Mouse (Mus musculus) MEL (cell line): Measurements from ENCODE around the gene Shmt1. TPM values are rescaled to one million over a fixed set of nuclear protein-coding genes. Genes with fewer than 3 reads are reported as not detected.
A peak's percentile ranks its signal among the peaks of the same experiment; 100 is the strongest.

Experiments
- DNase-seq: peaks from one replicate; pipeline ENCODE4 v3.0.0; 2011; ENCODE audit warnings: low read depth, low spot score
- H3K27ac ChIP-seq: 2 replicates; pipeline ENCODE4 v1.5.1; 2012; ENCODE audit warnings: low read depth, mild to moderate bottlenecking, control low read depth, low read length, moderate library complexity; ENCODE audit not compliant: control insufficient read depth
- H3K27me3 ChIP-seq, 2 experiments: fragments of 150-350 bp in 1 of 2; sonication (generic) in 1 of 2; 2 replicates each; pipeline ENCODE4 v1.6.1; 2012; ENCODE audit warnings: low read length in 2 of 2, mild to moderate bottlenecking in 2 of 2, improper control_type of control experiment in 1 of 2, moderate library complexity in 1 of 2; ENCODE audit not compliant: insufficient read depth in 2 of 2, control insufficient read depth in 1 of 2
- H3K36me3 ChIP-seq, 2 experiments: 2 replicates each; pipeline ENCODE4 v1.6.1; 2012 to 2014; ENCODE audit warnings: low read length in 2 of 2, improper control_type of control experiment in 1 of 2, inconsistent platforms in 1 of 2, mild to moderate bottlenecking in 1 of 2; ENCODE audit not compliant: insufficient read depth in 2 of 2, control insufficient read depth in 1 of 2
- H3K4me1 ChIP-seq, 2 experiments: fragments of 150-350 bp in 1 of 2; sonication (generic) in 1 of 2; 2 replicates each; pipeline ENCODE4 v1.6.1; 2012; ENCODE audit warnings: low read length in 2 of 2, improper control_type of control experiment in 1 of 2, mild to moderate bottlenecking in 1 of 2; ENCODE audit not compliant: insufficient read depth in 2 of 2, control insufficient read depth in 1 of 2
- H3K4me3 ChIP-seq, 2 experiments: fragments of 150-350 bp in 1 of 2; sonication (generic) in 1 of 2; 2 replicates each; pipeline ENCODE4 v1.5.1; 2012; ENCODE audit warnings: low read depth in 2 of 2, low read length in 2 of 2, mild to moderate bottlenecking in 2 of 2, moderate library complexity in 2 of 2, control low read depth in 1 of 2, improper control_type of control experiment in 1 of 2; ENCODE audit not compliant: control insufficient read depth in 1 of 2, insufficient read depth in 1 of 2
- H3K79me2 ChIP-seq: 2 replicates; pipeline ENCODE4 v1.6.1; 2012; ENCODE audit warnings: mild to moderate bottlenecking, low read length, moderate library complexity; ENCODE audit not compliant: control insufficient read depth, poor library complexity, insufficient read depth
- H3K9ac ChIP-seq: 2 replicates; pipeline ENCODE4 v1.6.1; 2012; ENCODE audit warnings: low read depth, mild to moderate bottlenecking, control low read depth, low read length, moderate library complexity; ENCODE audit not compliant: control insufficient read depth, poor library complexity, severe bottlenecking
- H3K9me3 ChIP-seq: fragments of 150-350 bp; sonication (generic); replicated peaks from 2 replicates; pipeline ENCODE4 v1.6.1; 2012; ENCODE audit warnings: mild to moderate bottlenecking, low read length, improper control_type of control experiment, moderate library complexity; ENCODE audit not compliant: insufficient read depth
- BHLHE40 ChIP-seq: IDR thresholded peaks from 2 replicates; pipeline ENCODE4 v1.6.1; 2012; ENCODE audit warnings: low read depth, mild to moderate bottlenecking, inconsistent platforms, low read length, improper control_type of control experiment, borderline replicate concordance
- CTCF ChIP-seq, 3 experiments: IDR thresholded peaks in 2 of 3; conservative IDR thresholded peaks in 1 of 3; 2 replicates each; pipeline ENCODE4 v1.5.1; 2011 to 2012; ENCODE audit warnings: low read length in 3 of 3, low read depth in 2 of 3, mild to moderate bottlenecking in 2 of 3, improper control_type of control experiment in 1 of 3, inconsistent platforms in 1 of 3, mixed read lengths in 1 of 3, moderate library complexity in 1 of 3; ENCODE audit not compliant: control insufficient read depth in 1 of 3, insufficient read depth in 1 of 3, poor library complexity in 1 of 3, severe bottlenecking in 1 of 3
- E2F4 ChIP-seq: IDR thresholded peaks from 2 replicates; pipeline ENCODE4 v1.6.1; 2011; ENCODE audit warnings: low read depth, low read length, improper control_type of control experiment, borderline replicate concordance
- EP300 ChIP-seq, 2 experiments: IDR thresholded peaks; 2 replicates each; pipeline ENCODE4 v1.6.1; 2011; ENCODE audit warnings: improper control_type of control experiment in 2 of 2, low read length in 2 of 2, low read depth in 1 of 2, mild to moderate bottlenecking in 1 of 2
- KAT2A ChIP-seq: conservative IDR thresholded peaks from 2 replicates; pipeline ENCODE4 v1.6.1; 2012; ENCODE audit warnings: low read depth, low read length, improper control_type of control experiment, inconsistent platforms
- MAX ChIP-seq: IDR thresholded peaks from 2 replicates; pipeline ENCODE4 v1.6.1; 2011; ENCODE audit warnings: low read length, improper control_type of control experiment
- MAZ ChIP-seq: IDR thresholded peaks from 2 replicates; pipeline ENCODE4 v1.6.1; 2012; ENCODE audit warnings: low read depth, mild to moderate bottlenecking, inconsistent platforms, low read length, improper control_type of control experiment
- MXI1 ChIP-seq: IDR thresholded peaks from 2 replicates; pipeline ENCODE4 v1.6.1; 2011; ENCODE audit warnings: mild to moderate bottlenecking, low read depth, low read length, improper control_type of control experiment
- NRF1 ChIP-seq: IDR thresholded peaks from 2 replicates; pipeline ENCODE4 v1.6.1; 2014; ENCODE audit warnings: low read depth, mild to moderate bottlenecking, inconsistent platforms, low read length, improper control_type of control experiment, moderate library complexity; ENCODE audit not compliant: poor library complexity, insufficient read depth, severe bottlenecking
- RAD21 ChIP-seq: IDR thresholded peaks from 2 replicates; pipeline ENCODE4 v1.6.1; 2011; ENCODE audit warnings: mild to moderate bottlenecking, low read depth, low read length, improper control_type of control experiment
- RCOR1 ChIP-seq: IDR thresholded peaks from 2 replicates; pipeline ENCODE4 v1.6.1; 2012; ENCODE audit warnings: low read depth, mild to moderate bottlenecking, inconsistent platforms, low read length, improper control_type of control experiment
- SIN3A ChIP-seq: IDR thresholded peaks from 2 replicates; pipeline ENCODE4 v1.6.1; 2012; ENCODE audit warnings: low read length, improper control_type of control experiment, inconsistent platforms
- SMC3 ChIP-seq: IDR thresholded peaks from 2 replicates; pipeline ENCODE4 v1.6.1; 2011; ENCODE audit warnings: low read depth, low read length, improper control_type of control experiment
- TCF12 ChIP-seq: IDR thresholded peaks from 2 replicates; pipeline ENCODE4 v1.6.1; 2014; ENCODE audit warnings: low read depth, mild to moderate bottlenecking, inconsistent platforms, low read length, improper control_type of control experiment, moderate library complexity
- UBTF ChIP-seq: IDR thresholded peaks from 2 replicates; pipeline ENCODE4 v1.6.1; 2012; ENCODE audit warnings: low read depth, mild to moderate bottlenecking, inconsistent platforms, low read length, improper control_type of control experiment, moderate library complexity, borderline replicate concordance; ENCODE audit not compliant: insufficient read depth
- USF2 ChIP-seq, 2 experiments: IDR thresholded peaks; 2 replicates each; pipeline ENCODE4 v1.6.1; 2011 to 2012; ENCODE audit warnings: improper control_type of control experiment in 2 of 2, low read length in 2 of 2, borderline replicate concordance in 1 of 2, inconsistent platforms in 1 of 2, low read depth in 1 of 2, mild to moderate bottlenecking in 1 of 2; ENCODE audit not compliant: insufficient read depth in 1 of 2
- ZKSCAN1 ChIP-seq: IDR thresholded peaks from 2 replicates; pipeline ENCODE4 v1.6.1; 2012; ENCODE audit warnings: low read depth, mild to moderate bottlenecking, inconsistent platforms, low read length, improper control_type of control experiment, moderate library complexity
- polyA plus RNA-seq, 2 experiments: library from polyadenylated mRNA; stranded (reverse) in 1 of 2; unstranded in 1 of 2; fragments of >175 nt in 1 of 2; fragments of >200 nt in 1 of 2; gene quantifications; 2 replicates each; pipeline versions ENCODE4 v1.2.1 to v1.2.4; 2012; ENCODE audit warnings: low replicate concordance in 2 of 2, low read depth in 1 of 2; ENCODE audit not compliant: insufficient read length in 2 of 2, insufficient read depth in 1 of 2, missing spikeins in 1 of 2
- total RNA-seq: library from RNA; depleted of rRNA; stranded (reverse); fragments of 300-350 nt; gene quantifications from 2 replicates; pipeline ENCODE4 v1.2.3, GENCODE M21; 2012

The Shmt1 gene
- total and polyA plus RNA-seq, 3 experiments: 55.3 to 71.4 TPM; not detected in 1

DNA sequence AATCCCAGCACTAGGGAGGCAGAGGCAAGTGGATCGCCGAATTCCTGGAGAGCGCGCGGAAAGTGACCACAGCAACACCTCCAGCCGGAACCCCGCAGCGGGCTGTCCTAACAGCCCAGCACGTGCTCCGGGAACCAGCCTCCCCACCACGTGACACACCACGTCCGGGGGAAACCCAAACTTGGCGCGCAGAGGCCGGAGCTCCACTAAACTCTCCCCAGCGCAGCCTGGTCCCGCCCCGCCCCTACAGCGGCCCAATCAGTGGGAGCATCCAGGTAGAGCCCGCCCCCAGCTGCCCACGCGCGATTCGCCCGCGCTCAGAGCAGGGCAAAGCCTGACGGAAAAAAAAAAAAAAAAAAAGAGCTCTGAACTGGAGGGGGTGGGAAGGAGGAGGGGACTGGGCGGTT is 461 bp downstream of the Shmt1 start (continued):
- TF ChIP-seq SMC3: no peak
- TF ChIP-seq NRF1: peak; percentile 58
- TF ChIP-seq, all 39 proteins: peak for 20

DNA sequence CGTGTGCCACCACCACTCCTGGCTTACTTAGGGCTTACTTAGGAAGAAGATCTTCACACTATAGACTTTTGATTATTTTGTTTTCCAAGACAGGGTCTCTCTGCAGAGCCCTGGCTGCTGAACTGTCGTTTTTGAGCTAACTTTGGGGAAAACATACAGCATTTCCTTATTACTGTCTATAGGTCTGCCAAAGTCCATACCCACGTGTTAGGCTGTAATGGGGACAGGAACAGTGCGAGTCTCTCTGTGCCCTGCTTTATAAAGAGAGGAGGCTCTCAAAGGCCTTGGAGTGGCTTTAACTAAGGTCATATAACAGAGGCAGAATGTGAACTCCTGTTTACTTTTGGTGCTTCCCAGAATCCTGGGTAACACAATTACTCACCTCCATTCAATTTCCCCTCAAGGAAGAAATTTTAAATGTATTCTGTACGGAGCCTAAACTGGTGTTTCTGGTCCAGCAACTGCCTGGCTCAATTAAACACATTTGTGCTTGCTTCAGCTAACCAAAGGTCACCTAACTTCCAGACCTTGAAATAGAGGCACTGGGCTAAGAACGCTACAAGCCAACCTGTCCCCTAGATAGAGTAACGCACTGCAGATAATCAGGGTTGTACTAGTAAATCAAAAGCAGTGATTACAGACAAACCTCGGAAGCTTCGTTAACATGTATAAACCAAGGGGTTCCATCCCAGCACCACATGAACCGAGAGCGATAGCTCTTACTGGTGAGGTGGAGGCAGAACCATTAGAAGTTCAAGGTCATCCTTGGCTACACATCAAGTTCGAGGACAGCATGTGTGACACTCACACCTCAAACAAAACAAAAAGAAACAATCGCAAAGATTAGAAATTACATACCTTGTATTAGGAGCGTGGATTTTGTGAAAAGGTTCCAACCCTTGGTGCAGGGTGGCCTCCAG is 1.2 kb downstream of the Shmt1 start:
- Histone ChIP-seq H3K27me3 (no peaks in the 10 kb centered on the region), H3K36me3 (peaks cover 0 to 29% of the 10 kb centered on the region in 2 experiments; a peak in 2 of 4 replicates), H3K4me1 (peaks cover 0 to 34% of the 10 kb centered on the region in 2 experiments; a peak in 3 of 4 replicates), H3K9ac (peak overlapping the region; percentile 71), H3K9me3 (no peaks in the 10 kb centered on the region), H3K79me2 (peaks cover 19% of the 10 kb centered on the region)
- DNase-seq: no peak
- TF ChIP-seq E2F4: no peak
- TF ChIP-seq MAX: no peak
- TF ChIP-seq KAT2A: no peak
- no peak; the same call in 1 of the 2 replicates for TF ChIP-seq BHLHE40
- TF ChIP-seq EP300 (IDR thresholded peaks at IDR 0.05; ENCODE audit: low read depth in 1 of 2, low read length in 2 of 2): peak in 1 of 2 experiments; percentile 10; a peak in 1 of 4 replicates
- TF ChIP-seq NRF1: no peak
- peak; percentile 89 for TF ChIP-seq RCOR1
- TF ChIP-seq, all 39 proteins: peak for 2
- Histone ChIP-seq H3K4me3 (peak overlapping the region; percentile 62 to 64), H3K27ac (peak overlapping the region; percentile 27)

DNA sequence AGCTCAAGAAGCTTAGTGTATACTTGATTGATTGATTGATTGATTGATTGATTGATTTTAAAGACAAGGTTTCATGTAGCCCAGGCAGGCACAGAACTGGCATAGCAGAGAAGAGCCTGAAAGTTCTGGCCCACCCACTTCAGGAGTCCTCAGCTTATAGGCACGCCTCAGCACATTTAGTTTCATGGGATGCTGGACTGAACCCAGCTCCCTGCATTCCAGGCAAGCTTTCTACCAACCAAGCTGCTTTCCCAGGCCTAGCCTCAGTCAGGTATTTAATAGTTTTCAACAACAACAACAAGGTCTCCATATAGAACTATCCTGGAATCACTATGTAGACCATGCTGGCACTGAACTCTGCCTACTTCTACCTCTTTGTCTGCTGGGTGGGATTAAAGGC is 2.0 kb downstream of the Shmt1 start:
- Histone ChIP-seq H3K27ac (no peak overlapping the region), H3K27me3 (no peaks in the 10 kb centered on the region), H3K4me1 (peaks cover 0 to 34% of the 10 kb centered on the region in 2 experiments; a peak in 3 of 4 replicates), H3K36me3 (peaks cover 0 to 29% of the 10 kb centered on the region in 2 experiments; a peak in 2 of 4 replicates), H3K79me2 (peaks cover 19% of the 10 kb centered on the region), H3K9me3 (no peaks in the 10 kb centered on the region), H3K9ac (no peak overlapping the region; the same call in 1 of the 2 replicates), H3K4me3 (peak overlapping the region in 1 of 2 experiments; percentile 62; a peak in 1 of 4 replicates)
- no peak for TF ChIP-seq RAD21
- no peak for TF ChIP-seq USF2 (IDR thresholded peaks at IDR 0.05; ENCODE audit: borderline replicate concordance in 1 of 2, insufficient read depth in 1 of 2, low read depth in 1 of 2, low read length in 2 of 2)
- TF ChIP-seq SIN3A: no peak
- no peak for TF ChIP-seq KAT2A
- no peak for TF ChIP-seq TCF12
- no peak for TF ChIP-seq MAZ
- no peak for TF ChIP-seq UBTF
- no peak for TF ChIP-seq NRF1
- TF ChIP-seq MXI1: no peak
- no peak for TF ChIP-seq ZKSCAN1
- TF ChIP-seq CTCF (IDR thresholded peaks at IDR 0.05 in 2 of 3, conservative IDR thresholded peaks at IDR 0.05 in 1 of 3; ENCODE audit: control insufficient read depth in 1 of 3, insufficient read depth in 1 of 3, low read depth in 2 of 3, low read length in 3 of 3, poor library complexity in 1 of 3, severe bottlenecking in 1 of 3): no peak
- DNase-seq: no peak
